Mouse (Mus musculus) layer of hippocampus, adult 8-10 months (tissue): ENCODE measurements around the gene Fndc7. TPM values are rescaled to one million over a fixed set of nuclear protein-coding genes. Genes with fewer than 3 reads are reported as not detected.
"Not testable (repeated sequence)": the region's sequence is repeated elsewhere in the genome, so short reads cannot be mapped to it uniquely, and the experiment has no call there.

ENCODE experiments used
- DNase-seq, 2 experiments: peaks; one replicate each; pipeline ENCODE4 v3.0.0; 2022; ENCODE audit warnings: low spot score in 2 of 2
- total RNA-seq, 4 experiments: library from RNA; stranded (reverse); gene quantifications; 2 replicates each; pipeline ENCODE4 v1.2.4; 2022

The Fndc7 gene
- total RNA-seq, 4 experiments from 2014 or later = 0.13 TPM; not detected in 3

- DNase-seq = no peak
Measured at GRCm38 (mm10) chr3:108887618-108887975, 2.2 kb downstream of the Fndc7 start.

- no peak for DNase-seq
Measured at GRCm38 (mm10) chr3:108886934-108887617, 2.7 kb downstream of the Fndc7 start.

GRCm38 (mm10) chr3:108885686-108886530 lies 3.9 kb downstream of the Fndc7 start:
- DNase-seq = no peak

GRCm38 (mm10) chr3:108884706-108885289 lies 5.0 kb downstream of the Fndc7 start:
- DNase-seq = no peak

- DNase-seq = no peak
Measured at GRCm38 (mm10) chr3:108883067-108883466, 6.7 kb downstream of the Fndc7 start.

- DNase-seq = not testable (repeated sequence)
Measured at GRCm38 (mm10) chr3:108881873-108882272, 7.9 kb downstream of the Fndc7 start.

- DNase-seq = peak in 1 of 2 experiments; percentile 33
Measured at GRCm38 (mm10) chr3:108880544-108881507, 9.0 kb downstream of the Fndc7 start.

GRCm38 (mm10) chr3:108879836-108880435 lies 9.9 kb downstream of the Fndc7 start:
- DNase-seq = no peak

- DNase-seq = no peak
Measured at GRCm38 (mm10) chr3:108879129-108879528, 10.7 kb downstream of the Fndc7 start.

- no peak for DNase-seq
Measured at GRCm38 (mm10) chr3:108870631-108871030, 19.2 kb downstream of the Fndc7 start.

GRCm38 (mm10) chr3:108867449-108867848 lies 22.4 kb downstream of the Fndc7 start:
- no peak for DNase-seq

- DNase-seq = no peak
Measured at GRCm38 (mm10) chr3:108865676-108866075, 24.1 kb downstream of the Fndc7 start.

GRCm38 (mm10) chr3:108865129-108865528 lies 24.7 kb downstream of the Fndc7 start:
- no peak for DNase-seq

- DNase-seq = no peak
Measured at GRCm38 (mm10) chr3:108863091-108863490, 26.7 kb downstream of the Fndc7 start.

GRCm38 (mm10) chr3:108862282-108862681 lies 27.5 kb downstream of the Fndc7 start:
- not testable (repeated sequence) for DNase-seq

- no peak for DNase-seq
Measured at GRCm38 (mm10) chr3:108860786-108861185, 29.0 kb downstream of the Fndc7 start.

GRCm38 (mm10) chr3:108858231-108858770 lies 31.5 kb downstream of the Fndc7 start:
- peak; percentile 40 to 42 for DNase-seq

- DNase-seq = no peak
Measured at GRCm38 (mm10) chr3:108857714-108858113, 32.1 kb downstream of the Fndc7 start.

- no peak for DNase-seq
Measured at GRCm38 (mm10) chr3:108857124-108857470, 32.7 kb downstream of the Fndc7 start.

GRCm38 (mm10) chr3:108856386-108857123 lies 33.3 kb downstream of the Fndc7 start:
- DNase-seq = no peak
